Mouse (Mus musculus) ZHBTc4 (cell line): ENCODE measurements around the gene Map4.
A peak's percentile ranks its signal among the peaks of the same experiment; 100 is the strongest.
"Not testable (repeated sequence)": the region's sequence is repeated elsewhere in the genome, so short reads cannot be mapped to it uniquely, and the experiment has no call there.

Source experiments
- DNase-seq: peaks from one replicate; pipeline ENCODE4 v3.0.0-alpha.2; 2011; ENCODE audit warnings: low read depth, low spot score

Gene Map4

GRCm38 (mm10) chr9:110062861-110063260 is 131.6 kb downstream of the Map4 start:
- DNase-seq: no peak

- DNase-seq: no peak
Measured at GRCm38 (mm10) chr9:110064641-110065040, 133.4 kb downstream of the Map4 start.

- DNase-seq: no peak
Measured at GRCm38 (mm10) chr9:110068745-110069144, 137.5 kb downstream of the Map4 start.

GRCm38 (mm10) chr9:110070358-110070757 is 139.1 kb downstream of the Map4 start:
- no peak for DNase-seq

- DNase-seq: no peak
Measured at GRCm38 (mm10) chr9:110071011-110071410, 139.8 kb downstream of the Map4 start.

GRCm38 (mm10) chr9:110071843-110072242 is 140.6 kb downstream of the Map4 start:
- peak; percentile 83 for DNase-seq

- not testable (repeated sequence) for DNase-seq
Measured at GRCm38 (mm10) chr9:110076468-110076867, 145.2 kb downstream of the Map4 start.

- no peak for DNase-seq
Measured at GRCm38 (mm10) chr9:110081066-110081465, 149.8 kb downstream of the Map4 start.

- DNase-seq: no peak
Measured at GRCm38 (mm10) chr9:110084201-110084964, 153.1 kb downstream of the Map4 start.

GRCm38 (mm10) chr9:110085693-110086092 is 154.4 kb downstream of the Map4 start:
- no peak for DNase-seq

- peak; percentile 56 for DNase-seq
Measured at GRCm38 (mm10) chr9:110093303-110093702, 162.0 kb downstream of the Map4 start.

GRCm38 (mm10) chr9:110094761-110095160 is 163.5 kb downstream of the Map4 start:
- DNase-seq: peak; percentile 47

GRCm38 (mm10) chr9:110097791-110098190 is 166.5 kb downstream of the Map4 start:
- DNase-seq: peak; percentile 65

- DNase-seq: peak; percentile 95
Measured at GRCm38 (mm10) chr9:110100627-110101600, 169.7 kb downstream of the Map4 start.

- no peak for DNase-seq
Measured at GRCm38 (mm10) chr9:110116353-110116976, 185.2 kb downstream of the Map4 start.

GRCm38 (mm10) chr9:110116977-110117778 is 185.9 kb downstream of the Map4 start, which contains the start of gene Smarcc1:
Gene Smarcc1, plus strand, starts transcription at chr9:110117708.
- DNase-seq: peak; percentile 96

GRCm38 (mm10) chr9:110117779-110118139 is 186.5 kb downstream of the Map4 start, which contains the start of gene Dhx30:
Gene Dhx30, minus strand, starts transcription at chr9:110117830.
- no peak for DNase-seq

- no peak for DNase-seq
Measured at GRCm38 (mm10) chr9:110118249-110118648, 187.0 kb downstream of the Map4 start.

- DNase-seq: no peak
Measured at GRCm38 (mm10) chr9:110121424-110121823, 190.2 kb downstream of the Map4 start.

GRCm38 (mm10) chr9:110123322-110123721 is 192.1 kb downstream of the Map4 start:
- DNase-seq: no peak

- not testable (repeated sequence) for DNase-seq
Measured at GRCm38 (mm10) chr9:110124008-110124540, 192.8 kb downstream of the Map4 start.
